Comparison of ENCODE assay signal across 8 mouse cellular contexts in the genomic region with DNA sequence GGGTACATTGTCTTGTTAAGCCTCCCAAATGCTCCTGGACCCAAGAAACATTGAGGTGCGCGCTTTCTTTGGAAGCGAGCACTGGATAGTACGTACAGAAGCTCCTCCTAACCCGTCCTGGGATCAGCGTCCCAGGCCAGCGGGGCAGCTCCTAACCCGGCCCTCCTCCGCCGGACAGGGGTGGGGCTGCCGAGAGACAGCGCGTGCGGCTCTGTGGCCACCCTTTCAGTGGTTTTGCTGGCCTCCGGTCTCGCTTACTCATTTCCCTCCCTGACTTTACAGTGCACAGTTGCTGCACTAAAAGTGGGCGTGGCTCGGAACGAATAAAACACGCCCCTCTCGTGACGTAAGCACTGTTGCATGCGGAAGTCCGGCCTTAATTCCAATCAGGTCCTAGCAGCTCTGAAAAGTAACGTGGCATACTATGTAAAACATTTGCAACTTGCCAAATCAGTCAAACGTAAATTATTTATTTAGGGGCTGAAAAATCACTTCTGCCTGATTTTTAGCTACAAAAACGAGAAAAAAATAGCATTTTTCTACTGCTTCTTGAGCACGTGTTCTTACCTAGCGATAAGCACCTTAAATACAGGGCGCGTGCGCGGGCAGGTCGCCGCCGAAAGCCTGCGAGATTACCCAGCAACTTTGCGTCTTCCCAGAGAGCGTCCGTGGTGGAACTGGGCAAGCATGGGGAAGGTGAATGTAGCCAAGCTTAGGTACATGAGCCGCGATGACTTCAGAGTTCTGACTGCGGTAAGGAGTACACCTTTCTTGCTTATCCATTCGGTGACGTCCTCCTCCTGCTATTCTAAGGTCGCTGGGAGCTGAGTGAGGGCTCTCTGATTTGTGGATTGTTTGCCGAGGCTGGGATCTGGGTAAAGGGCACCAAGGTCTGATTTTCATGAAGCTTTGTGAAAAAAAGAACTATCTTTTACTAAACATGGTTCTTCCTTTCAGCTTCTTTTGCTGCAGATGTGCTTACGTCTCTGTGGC. TPM values are rescaled to one million over a fixed set of nuclear protein-coding genes. Genes with fewer than 3 reads are reported as not detected.
A peak's percentile ranks its signal among the peaks of the same experiment; 100 is the strongest.
DNase-seq lines count a peak whose midpoint lies in the region; ATAC-seq lines count a peak whose summit lies in the region.

Riok2 (plus strand) TSS at position 392 of the 993 bp plus-strand sequence.

- H3K27ac ChIP-seq in heart, embryonic 10.5 days: peak within 1 kb of the TSS; percentile 90
- H3K27ac ChIP-seq in kidney, embryonic 15.5 days: peak within 1 kb of the TSS; percentile 90

- H3K27me3 ChIP-seq in heart, embryonic 10.5 days (ENCODE audit: insufficient read depth, poor library complexity, severe bottlenecking): no peaks in the 10 kb centered on the region
- H3K27me3 ChIP-seq in kidney, embryonic 15.5 days: no peaks in the 10 kb centered on the region

- no peaks in the 10 kb centered on the region for H3K9me3 ChIP-seq in heart, embryonic 10.5 days
- no peaks in the 10 kb centered on the region for H3K9me3 ChIP-seq in kidney, embryonic 15.5 days (replicated peaks)

- WGBS in heart, embryonic 10.5 days: under 1% methylated on average over 48 of the region's 48 CpGs
- under 1% methylated on average over 48 of the region's 48 CpGs for WGBS in kidney, embryonic 15.5 days

- peak within 1 kb of the TSS; percentile 66 for H3K9ac ChIP-seq in kidney, embryonic 15.5 days

- peaks cover 15% of the 10 kb centered on the region for H3K36me3 ChIP-seq in heart, embryonic 10.5 days
- H3K36me3 ChIP-seq in kidney, embryonic 15.5 days: peaks cover 17% of the 10 kb centered on the region

- H3K4me1 ChIP-seq in heart, embryonic 10.5 days: no peaks in the 10 kb centered on the region
- H3K4me1 ChIP-seq in kidney, embryonic 15.5 days: peaks cover 12% of the 10 kb centered on the region

- DNase-seq in B cell, adult 2 months: peak; percentile 94 to 96
- DNase-seq in brain, adult 2 months (ENCODE audit: low read depth, low spot score): peak; percentile 99
- peak; percentile 97 for DNase-seq in heart, embryonic 10.5 days (ENCODE audit: low spot score)
- DNase-seq in liver: peak; percentile 95
- DNase-seq in spleen, postnatal 4 days (ENCODE audit: low spot score in 2 of 2): peak; percentile 93 to 94

- H3K4me2 ChIP-seq in kidney, embryonic 15.5 days: peak within 1 kb of the TSS; percentile 69

- peak; percentile 97 for ATAC-seq in erythroblast, adult 5-6 weeks (replicated peaks; ENCODE audit: low FRiP score, poor library complexity, severe bottlenecking)
- ATAC-seq in kidney, embryonic 15.5 days (replicated peaks; ENCODE audit: low FRiP score): peak; percentile 99
- ATAC-seq in monocyte, adult 5-6 weeks (replicated peaks; ENCODE audit: insufficient number of reproducible peaks, low FRiP score, low TSS enrichment, poor library complexity, severe bottlenecking): peak; percentile 97

- peak within 1 kb of the TSS; percentile 69 for H3K4me3 ChIP-seq in heart, embryonic 10.5 days
- H3K4me3 ChIP-seq in kidney, embryonic 15.5 days (replicated peaks): peak within 1 kb of the TSS; percentile 60

RNA-seq across cellular contexts. Expression of gene Riok2, which starts in this region (rescaled TPM):
- total RNA-seq in erythroblast, adult 5-6 weeks (2015; ENCODE audit: low replicate concordance): 8.3 and 8.8 TPM in 2 replicates
- total RNA-seq in erythroblast, adult 5-6 weeks (2017; ENCODE audit: low replicate concordance): 4.3 and 10.8 TPM in 2 replicates
- polyA plus RNA-seq in heart, embryonic 10.5 days (2016; fragmentation: Nextera tagmentation; extraction: Ambion mirVana): 26.6 and 30.6 TPM in 2 replicates
- polyA plus RNA-seq in kidney, embryonic 15.5 days (2015; fragmentation: Nextera tagmentation; extraction: Ambion mirVana): 32.7 and 33.7 TPM in 2 replicates
- total RNA-seq in monocyte, adult 5-6 weeks (2017): 18.5 to 39.8 TPM (median 21.4 TPM) in 3 replicates

Comparison
In these comparisons a context has a peak if more than half of its experiments do, and no peak if none do; other contexts are left out.
1. Peak in every context shown above with its lines: DNase-seq, ATAC-seq, H3K4me3 ChIP-seq and H3K27ac ChIP-seq.